Mouse (Mus musculus) large intestine, adult 2 months (tissue): ENCODE measurements around the gene Slc30a9. TPM values are rescaled to one million over a fixed set of nuclear protein-coding genes. Genes with fewer than 3 reads are reported as not detected.

ENCODE experiments used
- DNase-seq: peaks from one replicate; pipeline ENCODE4 v3.0.0-alpha.2; 2012; ENCODE audit warnings: low read depth, low spot score
- WGBS: fragments of 180-500 bp; shearing (Covaris S2); methylation state at CpG from one replicate; pipeline ENCODE4 v1.1.7; 2018; 5-methylcytosine and 5-hydroxymethylcytosine counted together
- polyA plus RNA-seq: library from polyadenylated mRNA; depleted of rRNA; stranded (reverse); fragments of >200 nt; gene quantifications from 2 replicates; pipeline ENCODE4 v1.2.3, GENCODE M21; 2012; rRNA removed

The Slc30a9 gene
- polyA plus RNA-seq = 16.2 and 19.0 TPM in 2 replicates

DNA sequence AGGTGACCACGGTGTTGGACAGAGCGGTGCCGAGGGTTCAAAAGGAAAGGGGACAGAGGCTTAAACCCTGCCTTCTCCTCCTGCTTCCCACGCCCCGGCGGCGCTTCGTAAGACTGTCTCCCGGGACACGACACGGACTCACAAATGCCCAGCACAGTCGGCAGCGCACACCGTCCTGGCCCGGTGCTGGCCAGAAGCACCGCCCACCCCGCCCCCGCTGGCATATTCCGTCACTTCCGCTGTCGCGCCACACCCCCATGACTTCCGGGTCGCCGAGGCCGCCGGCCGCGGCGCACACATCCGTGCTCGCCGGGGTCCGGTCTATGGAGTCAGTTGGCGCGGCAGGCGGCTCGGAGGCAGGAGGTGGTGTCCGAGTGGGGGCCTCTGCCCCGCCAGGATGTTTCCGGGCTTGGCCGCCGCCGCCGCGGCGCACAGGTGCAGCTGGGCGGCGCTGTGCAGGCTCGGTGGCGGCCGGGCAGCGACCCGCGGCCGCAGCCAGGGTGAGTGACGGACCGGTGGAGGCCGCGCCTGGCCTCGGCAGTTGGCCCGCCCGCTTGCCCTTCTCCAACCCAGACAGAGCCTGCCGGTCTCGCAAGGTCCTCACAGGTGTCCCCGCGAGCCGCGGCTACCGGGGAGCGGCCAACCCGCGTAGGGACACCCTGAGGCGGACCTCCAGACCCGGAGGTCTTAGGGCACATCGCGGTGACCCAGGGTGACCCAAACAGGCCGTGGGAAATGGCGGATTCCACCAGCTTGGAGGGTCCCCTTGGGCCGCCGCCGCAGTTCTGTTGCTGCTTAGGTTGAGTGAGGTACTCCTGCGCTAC lies at the start of gene Slc30a9:
TSS of gene Slc30a9 (plus strand) at position 258 of the 824 bp plus-strand sequence.
- under 1% methylated on average over 83 of the region's 83 CpGs for WGBS
- DNase-seq = peak; percentile 28

DNA sequence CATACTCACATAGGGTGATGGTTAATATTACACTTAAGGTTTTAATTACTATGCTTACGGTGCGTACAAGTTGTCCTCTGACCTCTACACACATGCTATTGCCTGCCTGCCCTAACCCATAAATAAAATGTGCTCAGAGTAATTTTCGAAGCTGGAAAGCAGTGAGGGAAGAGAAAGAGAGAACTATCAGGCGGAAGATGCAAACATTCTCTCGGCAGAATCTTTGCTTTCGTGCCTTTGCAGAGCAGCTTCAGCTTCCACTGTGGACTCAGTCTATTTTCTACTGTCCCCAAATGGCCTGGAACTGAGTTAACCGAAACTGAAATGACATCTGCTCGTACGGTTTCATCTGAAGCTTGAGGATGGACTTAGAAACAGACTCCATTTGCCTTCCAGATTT lies 48.3 kb upstream of the Slc30a9 start:
- no peak for DNase-seq
- WGBS = 74% methylated on average over 9 of the region's 9 CpGs

DNA sequence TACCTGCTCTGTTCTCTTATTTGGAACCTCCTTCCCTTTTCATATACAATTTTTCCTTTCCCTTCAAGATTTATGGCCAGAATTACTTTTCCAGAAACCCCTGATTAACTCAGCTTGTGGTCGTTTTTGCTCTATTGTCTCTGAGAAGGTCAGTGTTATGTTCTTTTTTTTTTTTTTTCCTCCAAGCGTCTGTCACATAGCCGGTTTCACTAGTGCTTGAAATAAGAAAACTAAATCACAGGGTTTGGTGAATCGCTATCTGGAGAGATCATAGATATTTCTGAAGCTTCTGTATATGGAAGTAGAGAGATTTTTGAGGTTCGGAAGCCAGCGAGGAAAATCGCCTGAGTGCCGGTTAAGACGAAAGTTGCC lies 46.6 kb upstream of the Slc30a9 start:
- under 1% methylated on average over 9 of the region's 9 CpGs for WGBS
- DNase-seq = no peak

DNA sequence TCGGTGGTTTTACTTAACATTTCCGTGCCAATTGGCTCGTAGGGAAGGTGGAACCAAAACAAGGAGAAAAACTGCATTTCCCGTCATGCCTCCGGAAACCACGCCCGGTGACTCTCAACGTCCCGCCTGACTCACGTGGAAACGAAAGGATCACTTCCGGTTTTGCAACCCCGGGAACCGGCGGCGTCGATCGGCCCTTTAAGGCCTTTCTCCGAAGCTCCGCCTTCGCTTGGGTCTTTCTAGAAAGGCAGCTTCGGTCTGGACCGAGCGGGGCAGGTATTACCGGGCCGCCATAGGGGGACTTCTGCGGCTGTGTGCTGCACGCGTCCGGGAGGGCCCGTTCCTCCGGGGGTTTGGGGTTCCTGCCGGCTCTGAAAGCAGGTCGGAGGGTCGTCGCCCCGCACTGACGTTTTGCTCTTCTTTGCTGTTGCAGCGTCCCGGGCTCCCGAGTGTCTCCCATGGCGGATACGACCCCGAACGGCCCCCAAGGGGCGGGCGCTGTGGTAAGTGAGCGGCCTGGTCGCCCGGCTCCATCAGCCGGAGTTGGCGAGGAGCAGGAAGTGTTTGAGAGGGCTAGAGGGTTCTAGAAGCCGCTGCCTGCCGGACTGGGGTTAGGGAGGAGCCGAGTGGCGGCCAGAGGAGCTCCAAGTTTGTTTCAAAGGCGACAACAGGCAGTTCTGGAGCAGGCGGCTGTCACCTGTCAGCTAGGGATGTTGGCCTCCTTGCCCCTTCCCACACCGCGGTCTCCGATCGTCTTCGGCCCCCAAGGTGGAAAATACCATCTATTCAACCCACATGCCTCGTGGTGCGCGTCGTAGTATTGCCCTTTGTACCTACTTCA lies 46.0 kb upstream of the Slc30a9 start, which contains the start of gene Tmem33:
TSS of gene Tmem33 (plus strand) at position 35 of the 841 bp plus-strand sequence.
- peak; percentile 94 for DNase-seq
- under 1% methylated on average over 67 of the region's 67 CpGs for WGBS

DNA sequence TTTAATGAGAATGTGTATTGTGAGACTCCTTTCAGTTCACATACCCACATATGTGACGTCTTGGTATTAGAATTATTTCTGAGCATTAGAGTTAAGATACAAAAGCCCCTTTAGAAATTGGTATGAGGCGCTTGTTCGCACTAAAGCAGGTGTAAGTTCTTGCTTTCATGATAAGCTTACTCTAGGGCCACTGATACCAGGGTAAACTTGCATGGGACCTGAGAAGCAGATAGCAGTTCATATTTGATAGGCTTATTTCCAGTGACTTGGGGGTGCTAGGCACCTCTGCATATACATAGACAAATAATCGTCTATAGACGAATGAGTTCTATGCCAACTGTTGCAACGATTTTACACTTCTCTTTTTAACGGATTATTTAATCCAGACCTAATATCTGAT lies 43.8 kb upstream of the Slc30a9 start:
- DNase-seq = no peak
- WGBS = 90% methylated on average over 7 of the region's 7 CpGs

DNA sequence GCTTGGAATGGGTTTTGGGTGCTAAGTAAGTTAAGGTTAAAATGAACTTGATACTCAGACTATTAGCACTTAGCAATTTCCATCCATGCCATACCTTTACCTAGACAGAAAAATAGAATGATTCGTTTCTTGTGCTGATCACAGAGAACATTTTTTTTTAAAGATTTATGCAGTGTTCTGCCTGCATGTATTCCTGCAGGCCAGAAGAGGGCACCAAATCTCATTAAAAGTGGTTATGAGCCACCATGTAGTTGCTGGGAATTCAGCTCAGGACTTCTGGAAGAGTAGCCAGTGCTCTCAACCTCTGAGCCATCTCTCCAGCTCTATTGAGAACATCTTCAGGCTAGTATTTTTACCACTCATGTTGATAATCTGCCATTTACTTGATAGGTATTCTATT lies 40.6 kb upstream of the Slc30a9 start:
- no peak for DNase-seq
- WGBS = 87% methylated on average over 1 of the region's 1 CpGs

DNA sequence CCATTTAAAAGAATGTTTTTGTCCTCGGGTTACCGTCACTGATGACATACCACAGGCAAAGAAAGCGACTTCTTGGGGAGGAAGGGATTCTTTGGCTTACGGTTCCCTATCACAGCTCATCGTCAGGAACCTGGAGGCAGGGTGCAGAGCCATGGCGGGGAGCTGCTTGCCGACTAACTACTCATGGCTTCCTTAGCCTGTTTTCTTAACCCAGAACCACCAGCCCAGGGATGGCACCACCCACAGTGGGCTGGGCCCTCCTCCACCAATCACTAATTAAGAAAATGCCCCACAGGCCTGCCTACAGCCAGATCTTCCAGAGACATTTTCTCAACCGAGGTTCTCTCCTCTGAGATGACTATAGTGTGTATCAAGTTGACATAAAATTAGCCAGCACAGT lies 37.4 kb upstream of the Slc30a9 start:
- 93% methylated on average over 8 of the region's 8 CpGs for WGBS
- no peak for DNase-seq

DNA sequence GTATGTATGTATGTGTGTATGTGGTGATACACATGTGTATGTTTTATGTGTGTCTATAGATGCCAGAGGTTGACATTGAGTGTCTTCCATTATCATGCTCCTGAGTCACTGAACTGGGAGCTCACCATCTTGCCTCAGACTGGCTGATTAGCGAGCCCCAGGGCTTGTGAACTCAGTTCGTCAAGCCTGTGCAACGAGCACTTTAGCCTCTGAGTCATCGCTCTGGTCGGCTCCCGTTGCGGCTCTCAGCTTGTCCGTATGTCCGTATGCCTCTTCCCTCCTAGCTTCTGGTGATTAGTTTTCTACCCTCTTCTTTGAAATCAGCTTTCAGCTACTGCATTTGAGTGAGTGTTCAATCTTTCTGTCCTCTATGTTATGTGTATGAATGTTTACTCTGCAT lies 27.3 kb upstream of the Slc30a9 start:
- WGBS = 93% methylated on average over 9 of the region's 9 CpGs
- DNase-seq = no peak

DNA sequence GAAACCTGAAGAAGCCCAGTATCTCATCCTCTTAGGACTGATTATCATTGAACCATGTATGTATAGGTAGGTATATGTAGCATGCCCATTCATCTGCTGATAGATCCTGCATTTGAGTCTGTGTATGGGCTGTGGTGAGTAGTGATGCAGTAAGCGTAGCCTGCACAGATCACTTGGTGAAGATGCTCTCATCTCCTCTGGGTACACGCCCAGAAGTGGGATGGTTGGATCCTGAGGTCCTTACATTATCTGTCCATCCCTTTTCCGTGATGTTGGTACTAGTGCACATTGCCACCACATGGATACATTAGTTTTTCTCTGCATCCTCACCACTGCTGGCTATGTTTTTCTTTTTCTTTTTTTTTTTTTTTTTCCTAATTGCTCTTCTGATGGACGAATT lies 26.9 kb upstream of the Slc30a9 start:
- WGBS = 95% methylated on average over 4 of the region's 4 CpGs
- no peak for DNase-seq

DNA sequence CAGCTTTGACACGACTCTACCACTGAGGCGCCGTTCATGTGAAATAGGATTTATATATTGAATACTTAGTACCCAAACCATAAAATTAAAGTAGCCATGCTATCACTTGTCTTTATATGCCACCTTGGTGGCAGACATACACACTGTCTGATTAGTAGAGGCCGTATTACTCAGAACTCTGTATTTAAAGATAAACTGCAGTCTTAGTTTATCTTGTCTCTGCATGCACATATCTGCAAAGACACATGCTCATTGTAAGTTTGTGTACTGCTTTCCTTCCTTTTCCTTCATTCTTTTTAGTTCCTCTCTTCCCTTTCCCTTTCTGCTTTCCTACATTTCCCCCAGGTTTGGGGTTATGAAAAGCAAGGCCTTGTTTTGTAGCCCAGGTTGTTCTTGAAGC lies 26.4 kb upstream of the Slc30a9 start:
- no peak for DNase-seq
- WGBS = 96% methylated on average over 4 of the region's 4 CpGs

DNA sequence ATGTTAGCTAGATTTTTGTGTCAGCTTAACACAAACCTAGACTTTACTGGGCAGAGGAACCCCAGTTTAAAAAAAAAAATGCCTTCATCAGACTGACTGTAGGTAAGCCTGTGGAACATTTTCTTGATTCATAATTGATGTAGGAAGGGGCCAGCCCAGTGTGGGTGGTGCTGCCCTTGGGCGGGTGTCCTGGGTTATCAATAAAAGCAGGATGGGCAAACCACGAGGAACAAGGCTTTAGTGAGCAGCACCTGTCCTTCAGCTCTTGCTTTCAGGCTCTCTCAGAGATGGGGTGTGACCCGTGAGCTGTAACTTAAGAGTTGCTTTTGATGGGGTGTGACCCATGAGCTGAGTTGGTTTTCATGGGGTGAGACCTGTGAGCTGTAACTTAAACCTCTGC lies 11.7 kb upstream of the Slc30a9 start:
- 41% methylated on average over 3 of the region's 3 CpGs for WGBS
- no peak for DNase-seq

DNA sequence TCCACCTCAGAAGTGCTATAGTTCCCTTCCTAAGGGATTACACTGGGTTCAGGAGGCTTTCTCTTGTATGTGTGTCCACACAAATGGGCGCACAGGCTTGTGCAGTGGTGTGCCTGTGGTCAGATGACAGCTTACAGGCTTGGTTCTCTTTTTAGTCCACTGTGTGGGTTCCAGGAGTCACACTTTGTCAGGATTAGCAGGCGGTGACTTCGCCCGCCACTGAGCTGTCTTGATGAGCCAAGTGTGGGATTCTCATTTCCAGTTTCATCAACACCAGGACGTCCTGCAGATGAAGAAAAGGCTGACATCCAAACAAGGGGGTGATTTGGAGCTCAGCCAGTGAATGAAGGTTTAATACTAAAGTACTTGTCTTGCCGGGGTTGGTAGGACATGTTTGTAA lies 11.1 kb upstream of the Slc30a9 start:
- WGBS = 78% methylated on average over 6 of the region's 6 CpGs
- no peak for DNase-seq

DNA sequence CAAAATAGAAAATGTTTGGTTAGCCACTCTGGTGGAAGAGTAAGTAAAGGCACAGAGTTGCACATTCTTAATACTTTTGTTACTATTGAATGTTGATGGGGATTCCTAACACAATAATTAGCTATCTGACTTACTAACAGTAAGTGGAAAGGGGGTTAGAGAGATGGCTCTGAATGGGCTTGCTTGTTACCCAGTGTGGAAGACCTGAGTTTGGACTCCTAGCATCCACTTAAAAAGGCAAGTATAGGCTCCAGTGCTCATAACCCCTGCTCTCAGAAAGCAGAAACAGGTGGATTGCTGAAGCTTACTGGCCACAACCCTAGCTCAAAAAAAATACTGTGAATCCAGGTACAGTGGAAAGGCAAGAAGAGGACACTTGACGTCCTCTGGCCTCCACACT lies 10.6 kb upstream of the Slc30a9 start:
- DNase-seq = no peak
- 94% methylated on average over 1 of the region's 1 CpGs for WGBS

DNA sequence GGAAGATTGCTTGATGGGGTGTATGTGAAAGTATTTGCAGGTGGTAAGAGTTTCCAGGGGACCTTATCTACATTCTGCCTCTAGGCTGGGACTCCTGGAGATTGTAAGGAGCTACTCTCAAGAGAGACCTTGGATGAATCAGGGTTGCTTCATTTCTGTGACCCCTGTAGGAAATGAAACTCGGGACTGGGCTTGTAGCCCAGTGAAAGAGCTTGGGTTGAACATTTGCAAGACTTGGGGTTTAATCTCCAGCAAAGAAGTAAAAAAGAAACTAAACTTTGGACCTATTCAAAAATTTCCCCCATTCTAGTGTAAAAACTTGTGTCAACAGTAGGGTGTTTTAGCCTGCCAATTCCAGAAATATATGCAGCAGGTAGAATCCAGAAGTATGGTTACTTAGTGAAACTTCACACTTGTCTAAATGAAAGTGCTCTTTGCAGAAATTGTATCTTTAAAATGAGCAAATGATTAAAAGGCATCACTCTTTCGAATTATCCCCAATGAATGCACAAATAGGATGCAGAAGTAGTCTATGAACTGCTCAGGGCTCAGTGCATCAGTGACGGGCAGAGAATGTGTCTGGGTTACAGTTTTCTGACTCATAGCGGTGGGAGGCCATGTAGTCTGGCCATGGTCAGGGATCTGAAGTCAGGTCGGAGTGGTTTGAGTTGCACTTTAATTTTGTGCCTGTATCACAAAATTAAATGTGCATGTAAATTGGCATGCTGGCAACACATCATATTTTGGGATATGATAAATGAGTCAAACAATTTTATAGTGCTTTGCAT lies 9.5 kb upstream of the Slc30a9 start:
- DNase-seq = no peak
- 77% methylated on average over 5 of the region's 5 CpGs for WGBS

DNA sequence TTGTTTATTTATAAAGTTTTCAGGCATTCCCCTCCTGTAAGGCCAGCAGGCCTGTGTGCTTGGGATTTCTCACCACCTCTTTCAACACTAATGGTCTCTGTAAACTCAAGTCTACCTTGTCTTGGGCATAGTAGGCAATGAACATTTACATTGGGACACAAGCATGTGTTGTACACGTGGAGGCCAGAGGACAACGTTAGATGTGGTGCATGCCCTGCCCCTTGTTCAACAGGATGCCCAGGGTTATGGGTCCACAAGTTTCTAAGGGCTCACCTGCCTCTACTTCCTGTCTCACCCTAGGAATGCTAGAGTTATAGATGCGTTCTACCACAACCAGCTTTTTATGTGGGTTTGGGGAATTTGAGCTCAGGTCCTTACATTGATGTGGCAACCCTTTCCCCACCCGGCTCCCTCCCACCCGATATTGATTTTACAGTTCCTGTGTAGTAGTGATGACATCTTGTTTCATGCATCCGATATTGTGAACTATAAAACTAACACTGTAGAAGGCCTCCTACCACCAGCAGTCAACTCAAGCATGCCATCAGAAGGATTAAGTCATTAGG lies 6.8 kb upstream of the Slc30a9 start:
- 83% methylated on average over 6 of the region's 6 CpGs for WGBS
- no peak for DNase-seq

DNA sequence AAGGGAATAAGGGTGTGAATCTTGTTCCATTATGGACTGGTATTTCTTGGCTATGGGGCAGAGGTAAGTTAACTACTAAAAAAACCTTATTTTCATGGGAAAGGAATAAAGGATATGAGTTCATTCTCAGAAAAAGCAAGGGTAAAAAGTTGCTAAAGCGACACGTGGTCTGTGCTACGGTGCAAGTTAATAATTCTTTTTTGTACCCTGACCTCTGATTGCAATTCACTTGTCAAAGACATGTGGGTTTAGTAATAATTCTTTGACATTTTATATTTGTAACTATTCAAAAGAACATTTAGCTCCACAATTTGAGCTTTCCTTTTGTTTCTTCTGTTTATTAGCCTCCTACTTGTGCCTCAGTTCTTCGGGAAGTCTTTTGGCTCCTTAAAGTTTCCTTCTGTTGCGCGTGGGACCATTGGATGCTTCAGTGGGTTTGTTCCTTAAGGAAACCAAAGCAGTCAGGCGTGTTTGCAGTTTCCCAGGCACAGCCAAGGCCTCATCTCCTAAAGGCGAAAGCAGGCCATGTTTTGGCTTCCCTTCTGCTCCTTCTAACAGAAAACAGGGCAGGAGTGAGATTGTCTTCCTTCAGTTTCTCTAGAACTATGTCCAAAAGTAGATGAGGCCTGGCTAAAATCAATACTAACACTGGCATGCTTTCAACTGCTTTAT lies 5.7 kb upstream of the Slc30a9 start:
- DNase-seq = no peak
- 91% methylated on average over 8 of the region's 8 CpGs for WGBS

DNA sequence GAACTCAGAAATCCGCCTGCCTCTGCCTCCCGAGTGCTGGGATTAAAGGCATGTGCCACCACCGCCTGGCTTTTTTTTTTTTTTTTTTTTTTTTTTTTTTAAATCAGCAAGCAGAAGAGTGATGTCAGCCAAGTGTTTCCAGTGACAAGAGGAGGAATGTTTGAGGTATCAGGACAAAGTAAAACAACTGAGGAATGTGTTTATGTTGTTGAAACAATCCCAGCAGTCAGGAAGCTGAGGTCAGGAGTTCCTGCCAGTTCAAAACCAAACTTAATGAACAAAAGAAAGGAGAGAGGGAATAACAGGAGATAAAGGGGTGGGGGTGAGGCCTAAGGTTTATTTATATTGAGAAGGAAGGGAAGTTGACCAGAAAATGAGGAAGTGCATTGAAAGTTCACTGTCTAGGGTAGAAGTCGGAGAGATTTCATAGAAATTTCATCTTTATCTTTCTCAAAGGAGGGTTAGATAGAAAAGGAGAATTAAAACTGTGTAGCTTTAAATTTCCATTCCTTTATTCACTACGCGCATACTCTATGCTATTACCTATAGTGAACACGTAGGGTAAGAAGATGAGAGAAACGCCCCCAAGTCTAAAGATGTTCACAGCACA lies 4.9 kb upstream of the Slc30a9 start:
- no peak for DNase-seq
- 87% methylated on average over 5 of the region's 8 CpGs for WGBS

DNA sequence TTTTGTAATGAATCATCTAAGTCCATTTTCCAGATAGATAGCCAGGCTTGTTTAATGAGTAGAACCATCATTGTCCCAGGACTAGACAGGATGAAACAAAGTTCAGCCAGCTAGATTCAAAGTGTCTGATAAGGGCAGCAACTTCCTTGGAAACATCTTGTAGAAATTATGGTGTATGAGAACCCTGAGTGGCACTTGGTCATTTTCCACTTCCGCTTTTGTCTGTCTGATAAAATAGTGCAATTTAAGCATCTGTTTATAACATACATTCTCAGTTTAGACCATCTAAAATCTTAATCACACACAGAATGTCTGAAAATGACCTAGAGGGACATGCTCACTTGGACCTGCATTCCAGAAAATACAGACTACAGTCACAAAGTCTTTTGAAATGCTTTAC lies 2.9 kb upstream of the Slc30a9 start:
- 73% methylated on average over 1 of the region's 1 CpGs for WGBS
- DNase-seq = no peak

DNA sequence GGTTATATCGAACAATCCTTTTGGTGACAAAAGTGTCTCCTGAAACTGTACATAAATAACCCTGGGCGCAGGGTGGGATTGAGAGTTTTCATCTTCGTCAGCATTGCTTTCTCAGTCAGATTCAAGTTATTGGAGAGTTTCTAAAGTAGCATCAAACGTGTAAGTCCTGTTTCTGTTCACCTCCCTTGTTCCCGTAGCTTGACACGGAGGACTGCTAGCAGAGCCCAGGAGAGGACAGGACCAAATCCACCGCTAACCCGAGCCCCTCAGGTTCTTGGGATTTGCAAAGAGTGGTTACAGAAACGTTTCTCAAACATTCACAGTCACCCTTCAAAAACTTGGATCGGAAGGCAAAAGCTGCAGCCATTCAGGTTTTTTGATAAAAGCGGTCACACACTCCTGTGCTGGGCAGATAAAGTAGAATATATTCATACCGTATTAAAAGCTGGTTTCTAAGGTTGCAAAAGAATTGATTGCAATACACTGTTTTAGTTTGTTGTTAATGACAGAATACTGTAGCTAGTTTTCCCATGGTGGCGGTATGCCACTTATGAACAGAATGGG lies 986 bp downstream of the Slc30a9 start:
- WGBS = 26% methylated on average over 13 of the region's 13 CpGs
- DNase-seq = no peak
